Mouse (Mus musculus): Measurements from ENCODE around the gene Tgfbi. TPM values are rescaled to one million over a fixed set of nuclear protein-coding genes. Genes with fewer than 3 reads are reported as not detected.
A peak's percentile ranks its signal among the peaks of the same experiment; 100 is the strongest.

Tgfbi gene
- polyA plus RNA-seq, 1 experiment from 2014 or later: 66.2 TPM

- peaks cover 49% of the 10 kb centered on the region for H3K4me1 ChIP-seq
- DNase-seq (ENCODE audit: low spot score): no peak
- H3K27ac ChIP-seq: peak overlapping the region; percentile 11; the same call in 1 of the 2 replicates
- no peaks in the 10 kb centered on the region for H3K9me3 ChIP-seq
- H3K27me3 ChIP-seq (ENCODE audit: insufficient read depth, poor library complexity, severe bottlenecking): no peaks in the 10 kb centered on the region
- 64% methylated on average over 3 of the region's 3 CpGs for WGBS
- H3K4me3 ChIP-seq: no peak overlapping the region
- no peaks in the 10 kb centered on the region for H3K36me3 ChIP-seq
Observed at GRCm38 (mm10) chr13:56586046-56586445, 23.3 kb upstream of the Tgfbi start.

DNA sequence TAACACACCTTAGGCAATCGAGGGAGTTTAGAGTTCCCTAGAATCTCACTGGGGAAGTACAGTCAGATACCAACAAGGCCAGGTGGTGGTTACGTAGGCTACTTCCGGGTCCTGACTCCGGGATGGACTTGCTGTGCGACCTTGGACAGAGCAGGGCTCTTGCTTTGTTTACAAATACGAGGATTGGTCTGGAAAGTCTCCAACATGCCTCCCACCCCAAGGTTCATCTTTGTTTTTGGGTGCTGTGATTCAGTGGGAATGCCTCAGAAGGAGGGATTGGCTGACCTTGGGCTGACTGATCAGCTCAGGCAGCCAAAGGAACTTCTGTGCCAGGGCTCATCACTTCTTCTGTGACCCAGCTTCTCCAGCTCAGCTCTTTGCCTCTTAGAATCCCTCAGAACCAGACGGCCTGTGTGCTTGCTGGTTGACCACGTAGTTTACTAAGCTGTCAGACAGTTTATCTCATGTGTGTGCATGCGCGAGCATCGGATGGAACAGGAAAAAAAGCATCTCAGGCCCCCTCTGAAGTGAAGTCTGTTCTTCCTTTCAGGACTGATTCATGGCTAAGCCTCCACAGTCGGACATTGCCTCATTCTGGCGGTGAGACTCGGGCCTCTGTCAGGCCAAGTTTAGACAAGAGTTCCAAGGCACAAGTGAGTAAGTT lies 20.7 kb upstream of the Tgfbi start:
- Histone ChIP-seq H3K27me3 (ENCODE audit: insufficient read depth, poor library complexity, severe bottlenecking) (no peaks in the 10 kb centered on the region), H3K36me3 (no peaks in the 10 kb centered on the region), H3K9me3 (no peaks in the 10 kb centered on the region), H3K4me1 (peaks cover 49% of the 10 kb centered on the region), H3K27ac (peak overlapping the region; percentile 65), H3K4me3 (no peak overlapping the region)
- no peak for DNase-seq (ENCODE audit: low spot score)
- 76% methylated on average over 14 of the region's 14 CpGs for WGBS

DNA sequence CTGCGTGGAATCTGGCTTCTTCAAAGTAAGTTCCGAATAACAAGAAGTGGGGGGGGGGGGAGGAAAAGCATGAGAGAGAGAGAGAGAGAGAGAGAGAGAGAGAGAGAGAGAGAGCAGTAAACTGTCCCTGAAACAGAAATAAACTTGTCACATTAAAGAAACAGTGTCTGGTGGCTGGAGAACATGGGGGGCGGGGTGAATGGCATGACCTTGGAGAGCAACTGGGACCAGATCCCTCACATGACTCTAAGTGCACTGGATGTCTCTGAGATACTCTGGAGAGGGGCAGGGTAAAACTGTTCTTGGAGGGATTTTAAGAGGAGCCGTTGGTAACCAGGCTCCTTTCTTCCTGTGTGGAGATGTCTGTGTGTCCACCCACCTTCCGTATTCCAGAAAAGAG lies 19.1 kb upstream of the Tgfbi start:
- Histone ChIP-seq H3K36me3 (no peaks in the 10 kb centered on the region), H3K4me1 (peaks cover 65% of the 10 kb centered on the region), H3K9me3 (no peaks in the 10 kb centered on the region), H3K4me3 (no peak overlapping the region), H3K27ac (peak overlapping the region; percentile 65), H3K27me3 (ENCODE audit: insufficient read depth, poor library complexity, severe bottlenecking) (no peaks in the 10 kb centered on the region)
- no peak for DNase-seq (ENCODE audit: low spot score)
- WGBS: 57% methylated on average over 5 of the region's 5 CpGs

GRCm38 (mm10) chr13:56591191-56591590 lies 18.1 kb upstream of the Tgfbi start:
- Histone ChIP-seq H3K36me3 (no peaks in the 10 kb centered on the region), H3K9me3 (no peaks in the 10 kb centered on the region), H3K4me3 (no peak overlapping the region), H3K4me1 (peaks cover 73% of the 10 kb centered on the region), H3K27me3 (ENCODE audit: insufficient read depth, poor library complexity, severe bottlenecking) (no peaks in the 10 kb centered on the region), H3K27ac (peak overlapping the region; percentile 69)
- 85% methylated on average over 8 of the region's 8 CpGs for WGBS
- DNase-seq (ENCODE audit: low spot score): no peak

GRCm38 (mm10) chr13:56591939-56592338 lies 17.4 kb upstream of the Tgfbi start:
- DNase-seq (ENCODE audit: low spot score): no peak
- H3K9me3 ChIP-seq: no peaks in the 10 kb centered on the region
- H3K4me1 ChIP-seq: peaks cover 81% of the 10 kb centered on the region
- no peaks in the 10 kb centered on the region for H3K27me3 ChIP-seq (ENCODE audit: insufficient read depth, poor library complexity, severe bottlenecking)
- H3K27ac ChIP-seq: peak overlapping the region; percentile 69
- no peak overlapping the region for H3K4me3 ChIP-seq
- WGBS: 71% methylated on average over 2 of the region's 2 CpGs
- H3K36me3 ChIP-seq: no peaks in the 10 kb centered on the region

- H3K36me3 ChIP-seq: no peaks in the 10 kb centered on the region
- no peak for DNase-seq (ENCODE audit: low spot score)
- no peak overlapping the region for H3K4me3 ChIP-seq
- WGBS: 90% methylated on average over 5 of the region's 5 CpGs
- no peaks in the 10 kb centered on the region for H3K9me3 ChIP-seq
- H3K27me3 ChIP-seq (ENCODE audit: insufficient read depth, poor library complexity, severe bottlenecking): no peaks in the 10 kb centered on the region
- H3K4me1 ChIP-seq: peaks cover 84% of the 10 kb centered on the region
- H3K27ac ChIP-seq: peak overlapping the region; percentile 67; the same call in 1 of the 2 replicates
Observed at GRCm38 (mm10) chr13:56593196-56593595, 16.1 kb upstream of the Tgfbi start.

DNA sequence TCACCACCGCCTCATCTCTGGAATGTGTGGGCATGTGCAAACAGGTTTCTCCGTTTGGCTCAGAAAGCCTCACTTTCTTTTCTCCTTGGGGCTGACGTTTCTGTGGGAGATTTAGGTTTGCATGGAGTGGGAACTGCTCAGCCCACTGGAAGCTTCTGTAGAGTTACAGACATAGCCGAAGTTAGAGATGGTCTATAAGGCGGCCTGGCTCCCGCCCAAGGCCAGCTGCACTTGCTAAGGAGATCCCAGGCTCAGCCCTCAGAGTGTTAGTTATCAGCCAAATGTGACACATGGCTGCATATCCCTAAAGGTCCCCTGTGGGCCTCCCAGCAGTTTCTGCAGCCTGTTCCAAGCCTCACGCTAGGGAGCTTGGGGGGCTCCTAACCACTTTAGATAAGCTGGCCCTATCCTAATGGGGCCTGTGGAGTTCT lies 15.3 kb upstream of the Tgfbi start:
- Histone ChIP-seq H3K4me1 (peaks cover 78% of the 10 kb centered on the region), H3K27ac (peak overlapping the region; percentile 67), H3K27me3 (ENCODE audit: insufficient read depth, poor library complexity, severe bottlenecking) (no peaks in the 10 kb centered on the region), H3K4me3 (no peak overlapping the region), H3K9me3 (no peaks in the 10 kb centered on the region), H3K36me3 (no peaks in the 10 kb centered on the region)
- no peak for DNase-seq (ENCODE audit: low spot score)
- 30% methylated on average over 7 of the region's 7 CpGs for WGBS

- WGBS: 44% methylated on average over 8 of the region's 8 CpGs
- DNase-seq (ENCODE audit: low spot score): no peak
- peak overlapping the region; percentile 71; the same call in 1 of the 2 replicates for H3K27ac ChIP-seq
- H3K4me3 ChIP-seq: no peak overlapping the region
- H3K4me1 ChIP-seq: peaks cover 74% of the 10 kb centered on the region
- no peaks in the 10 kb centered on the region for H3K27me3 ChIP-seq (ENCODE audit: insufficient read depth, poor library complexity, severe bottlenecking)
- H3K9me3 ChIP-seq: no peaks in the 10 kb centered on the region
- no peaks in the 10 kb centered on the region for H3K36me3 ChIP-seq
Observed at GRCm38 (mm10) chr13:56595246-56595645, 14.1 kb upstream of the Tgfbi start.

- H3K4me3 ChIP-seq: no peak overlapping the region
- DNase-seq (ENCODE audit: low spot score): no peak
- WGBS: 85% methylated on average over 4 of the region's 4 CpGs
- no peaks in the 10 kb centered on the region for H3K9me3 ChIP-seq
- H3K27ac ChIP-seq: 0 out of 2 replicates have a peak overlapping the region, but pooled peaks have one; percentile 19
- no peaks in the 10 kb centered on the region for H3K36me3 ChIP-seq
- no peaks in the 10 kb centered on the region for H3K27me3 ChIP-seq (ENCODE audit: insufficient read depth, poor library complexity, severe bottlenecking)
- peaks cover 72% of the 10 kb centered on the region for H3K4me1 ChIP-seq
Observed at GRCm38 (mm10) chr13:56597296-56597695, 12.0 kb upstream of the Tgfbi start.

DNA sequence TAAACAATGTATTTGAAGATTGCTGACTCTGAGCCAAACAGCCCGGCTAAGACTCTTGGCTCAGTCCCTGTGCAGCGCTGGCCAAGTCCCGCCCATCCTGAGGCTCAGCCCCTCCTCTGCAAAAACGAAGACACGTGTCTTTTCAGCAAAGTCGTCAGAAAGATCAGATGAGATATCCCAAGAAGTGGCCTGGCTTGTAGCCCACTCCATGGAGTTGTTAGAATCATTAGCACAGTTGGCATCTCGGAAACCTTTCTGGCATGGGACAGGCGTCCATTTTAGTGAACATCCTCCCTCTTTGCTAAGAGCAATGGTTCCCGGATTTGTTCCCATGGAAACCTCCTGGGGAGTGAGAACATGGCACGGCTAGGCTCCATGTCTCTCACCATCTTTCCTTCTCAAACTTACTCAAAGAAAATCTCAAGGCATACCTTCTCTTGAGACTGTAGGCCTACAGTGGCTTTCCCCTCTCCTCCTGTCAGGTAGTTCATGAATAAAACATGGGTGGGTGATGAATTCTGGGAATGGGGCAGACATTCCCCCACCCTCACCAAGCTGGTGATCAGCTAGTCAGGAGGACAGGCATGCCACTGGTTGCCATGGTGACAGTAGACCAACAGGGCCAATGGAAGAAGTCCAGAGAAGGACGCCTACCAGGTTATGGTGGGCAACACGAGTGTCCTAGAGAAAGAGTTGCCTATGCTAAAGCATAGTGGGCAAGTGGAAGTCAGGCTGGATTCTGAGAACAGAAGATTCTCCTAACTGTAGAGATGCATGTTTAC lies 11.3 kb upstream of the Tgfbi start:
- Histone ChIP-seq H3K27ac (no peak overlapping the region), H3K9me3 (no peaks in the 10 kb centered on the region), H3K4me3 (no peak overlapping the region), H3K4me1 (peaks cover 73% of the 10 kb centered on the region), H3K27me3 (ENCODE audit: insufficient read depth, poor library complexity, severe bottlenecking) (no peaks in the 10 kb centered on the region), H3K36me3 (no peaks in the 10 kb centered on the region)
- 67% methylated on average over 12 of the region's 12 CpGs for WGBS
- DNase-seq (ENCODE audit: low spot score): no peak

- Histone ChIP-seq H3K36me3 (no peaks in the 10 kb centered on the region), H3K27ac (peak overlapping the region; percentile 50; the same call in 1 of the 2 replicates), H3K4me1 (peaks cover 61% of the 10 kb centered on the region), H3K9me3 (no peaks in the 10 kb centered on the region), H3K27me3 (ENCODE audit: insufficient read depth, poor library complexity, severe bottlenecking) (no peaks in the 10 kb centered on the region), H3K4me3 (no peak overlapping the region)
- 84% methylated on average over 2 of the region's 2 CpGs for WGBS
- DNase-seq (ENCODE audit: low spot score): no peak
Observed at GRCm38 (mm10) chr13:56599511-56599910, 9.8 kb upstream of the Tgfbi start.

DNA sequence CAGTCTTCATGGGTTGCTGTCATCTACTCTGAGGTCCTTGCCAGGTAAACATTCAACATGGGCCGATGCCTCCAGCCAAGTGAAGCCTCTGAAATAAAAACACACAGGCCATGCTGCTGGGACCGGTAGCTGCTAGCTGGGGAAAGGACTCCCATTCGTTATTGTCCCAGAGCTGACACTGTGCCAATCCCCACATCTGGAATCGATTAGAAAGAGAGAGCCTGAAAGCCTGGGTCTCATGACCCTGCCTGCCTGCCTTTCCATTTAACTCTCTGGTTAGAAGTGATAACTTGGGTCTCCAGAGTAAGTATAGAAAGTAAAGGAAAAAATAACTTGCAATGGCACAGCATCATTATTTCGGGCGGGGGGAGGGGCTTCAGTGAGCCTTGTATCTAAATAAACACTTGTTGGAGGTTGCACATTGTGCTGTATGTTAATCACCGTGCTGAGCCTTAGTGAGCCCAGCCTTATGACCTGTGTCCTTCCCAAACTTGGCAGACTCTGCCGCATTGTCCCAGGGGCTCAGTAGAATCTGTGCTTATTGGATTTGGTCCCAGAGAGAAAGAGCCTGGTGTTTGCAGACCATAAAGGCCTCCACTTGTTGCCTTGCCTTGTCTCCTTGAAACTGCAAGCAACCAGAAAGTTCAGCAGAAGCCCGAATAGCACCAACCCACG lies 9.0 kb upstream of the Tgfbi start:
- 54% methylated on average over 10 of the region's 10 CpGs for WGBS
- H3K4me3 ChIP-seq: no peak overlapping the region
- no peaks in the 10 kb centered on the region for H3K36me3 ChIP-seq
- H3K9me3 ChIP-seq: no peaks in the 10 kb centered on the region
- peaks cover 52% of the 10 kb centered on the region for H3K4me1 ChIP-seq
- no peak for DNase-seq (ENCODE audit: low spot score)
- H3K27me3 ChIP-seq (ENCODE audit: insufficient read depth, poor library complexity, severe bottlenecking): 0 out of 2 replicates have a peak, but pooled peaks cover 3% of the 10 kb centered on the region
- H3K27ac ChIP-seq: peak overlapping the region; percentile 79

DNA sequence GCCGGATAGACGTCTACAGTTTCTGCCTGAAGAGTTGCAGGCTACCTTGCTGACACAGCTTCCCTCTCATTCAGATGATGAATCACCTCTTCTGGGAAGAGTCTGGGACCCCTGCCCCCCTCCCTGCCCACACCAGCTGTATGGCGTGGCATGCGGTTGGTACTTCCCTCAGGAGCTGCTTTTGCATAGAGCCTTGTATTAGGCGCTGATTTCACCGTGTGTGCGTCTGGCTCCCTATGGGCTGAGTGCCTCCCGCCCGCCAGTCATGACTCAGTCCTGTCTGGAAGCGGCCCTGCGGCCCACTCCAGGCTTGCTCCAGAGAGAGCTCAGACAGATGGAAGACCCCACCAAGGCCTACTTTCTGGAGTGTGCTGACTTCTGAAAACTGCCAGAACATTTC lies 8.1 kb upstream of the Tgfbi start:
- peaks cover 46% of the 10 kb centered on the region for H3K4me1 ChIP-seq
- H3K27ac ChIP-seq: peak overlapping the region; percentile 79
- no peak overlapping the region for H3K4me3 ChIP-seq
- H3K27me3 ChIP-seq (ENCODE audit: insufficient read depth, poor library complexity, severe bottlenecking): 0 out of 2 replicates have a peak, but pooled peaks cover 3% of the 10 kb centered on the region
- H3K9me3 ChIP-seq: no peaks in the 10 kb centered on the region
- WGBS: 23% methylated on average over 11 of the region's 11 CpGs
- no peaks in the 10 kb centered on the region for H3K36me3 ChIP-seq
- peak; percentile 84 for DNase-seq (ENCODE audit: low spot score)
